Mouse (Mus musculus): ENCODE measurements around the gene Fuca1.
A peak's percentile ranks its signal among the peaks of the same experiment; 100 is the strongest.

The Fuca1 gene

DNA sequence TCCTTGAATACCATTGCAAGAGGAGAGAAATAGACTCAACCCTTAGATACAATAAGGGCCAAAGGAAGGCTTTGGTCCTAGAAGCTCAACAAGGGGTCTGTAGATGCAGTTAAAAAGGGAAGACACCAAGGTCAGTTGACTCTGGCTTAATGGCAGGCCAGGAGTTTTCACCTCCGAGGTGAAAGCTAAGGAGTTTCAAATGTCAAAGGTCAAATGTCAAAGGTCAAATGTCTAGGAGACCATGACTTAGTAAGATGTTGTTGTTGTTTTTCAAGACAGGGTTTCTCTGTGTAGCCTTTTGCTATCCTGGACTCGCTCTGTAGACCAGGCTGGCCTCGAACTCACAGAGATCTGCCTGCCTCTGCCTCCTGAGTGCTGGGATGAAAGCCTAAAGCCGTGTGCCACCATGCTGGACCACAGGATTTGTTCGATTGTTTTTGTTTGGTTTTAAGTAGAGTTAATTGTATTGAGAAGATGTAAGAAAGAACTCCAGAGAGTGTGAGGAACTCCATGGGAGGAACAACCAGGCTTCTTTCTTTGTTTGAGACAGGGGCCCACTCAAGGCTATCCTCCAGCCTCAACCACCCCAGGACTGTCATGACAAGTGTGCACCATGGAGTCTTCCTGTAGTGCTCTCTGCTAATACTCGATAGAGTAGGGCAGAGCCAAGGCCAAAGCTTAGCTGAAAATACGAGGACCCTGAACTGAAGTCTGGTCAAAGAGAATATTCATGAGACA is 31.2 kb upstream of the Fuca1 start:
- no peak for DNase-seq (ENCODE audit: low spot score in 2 of 2)

DNA sequence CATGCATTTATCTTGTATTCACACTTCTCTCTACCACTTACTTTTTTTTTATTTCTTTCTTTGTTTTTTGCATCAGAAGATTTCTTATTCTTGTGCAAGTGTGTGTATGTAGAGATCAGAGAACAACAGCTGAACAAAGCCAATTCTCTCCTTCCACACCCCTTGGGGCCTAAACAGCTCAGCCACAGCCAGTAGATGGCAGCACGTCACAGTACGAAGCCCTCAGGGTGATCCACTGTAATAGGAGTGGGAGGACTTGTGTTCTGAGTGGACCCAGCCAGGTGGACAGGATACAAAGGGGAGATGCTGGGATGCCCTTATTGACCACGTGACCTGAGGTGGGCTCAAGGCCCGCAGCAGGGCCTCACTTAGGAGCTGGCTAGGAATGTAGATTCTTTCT is 30.7 kb upstream of the Fuca1 start:
- DNase-seq (ENCODE audit: low spot score in 2 of 2) = peak; percentile 64 to 78

DNA sequence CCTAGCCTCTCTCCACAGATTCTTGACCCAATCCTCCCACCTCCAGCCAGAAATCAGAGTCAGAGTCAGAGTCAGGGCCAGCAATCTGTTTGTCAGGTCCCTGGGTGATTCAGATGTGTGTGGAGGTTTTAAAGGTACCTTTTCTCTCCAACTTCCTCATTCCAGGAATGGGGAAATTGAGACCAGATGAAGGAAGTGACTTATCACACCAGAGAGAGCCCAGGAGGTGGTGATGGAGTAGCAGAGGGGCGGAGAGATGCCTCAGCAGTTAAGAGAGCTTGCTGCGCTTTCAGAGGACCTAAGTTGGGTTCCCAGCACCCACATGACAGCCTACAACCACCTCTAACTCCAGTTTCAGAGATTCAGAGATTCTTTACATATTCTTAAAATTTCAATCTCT is 29.0 kb upstream of the Fuca1 start:
- no peak for DNase-seq (ENCODE audit: low spot score in 2 of 2)

DNA sequence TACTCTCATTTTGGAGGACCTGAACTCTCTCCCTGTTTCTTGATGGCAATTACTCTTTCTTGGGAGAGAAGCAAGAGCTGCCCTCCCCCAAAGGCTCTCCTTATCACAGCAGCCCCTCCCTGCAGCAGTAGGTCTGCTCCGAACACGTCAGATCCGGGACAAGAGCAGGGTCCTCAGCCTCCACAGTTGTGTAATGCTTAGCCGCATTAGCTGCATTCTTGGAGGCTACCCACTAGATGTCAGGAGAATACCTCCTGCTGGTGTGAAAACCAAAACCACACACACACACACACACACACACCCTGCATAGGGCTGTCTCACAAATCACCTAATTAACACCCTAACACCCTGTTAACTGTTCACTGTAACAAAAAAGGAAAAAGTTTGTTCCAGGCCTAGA is 27.7 kb upstream of the Fuca1 start:
- DNase-seq (ENCODE audit: low spot score in 2 of 2) = no peak

DNA sequence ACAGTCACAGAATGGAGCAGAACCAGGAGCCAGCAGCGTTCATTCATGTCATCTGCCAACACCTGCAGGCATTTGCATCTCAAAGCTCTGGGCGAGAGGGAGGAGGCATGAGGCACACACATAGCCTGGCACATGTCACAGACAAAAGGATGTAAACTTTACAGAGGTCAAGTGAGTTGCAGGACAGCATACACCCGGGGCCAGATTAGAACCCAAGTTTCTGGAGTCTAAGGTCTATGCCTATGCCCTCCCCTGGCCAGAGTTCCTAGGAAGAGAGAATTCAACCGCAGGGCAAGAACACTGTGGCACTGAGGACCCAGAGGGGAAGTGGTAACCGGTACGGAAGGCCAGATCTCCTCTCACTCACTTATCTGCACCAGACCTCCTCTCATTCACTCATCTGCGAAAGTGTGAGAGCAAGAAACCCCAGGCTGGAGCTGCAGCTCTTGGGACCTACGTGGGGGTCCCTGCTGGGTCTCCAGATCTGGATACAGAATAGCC is 25.4 kb upstream of the Fuca1 start, which contains the start of gene Cnr2:
Gene Cnr2 (plus strand): TSS at position 324 of the 501 bp plus-strand sequence.
- DNase-seq (ENCODE audit: low spot score in 2 of 2) = no peak

DNA sequence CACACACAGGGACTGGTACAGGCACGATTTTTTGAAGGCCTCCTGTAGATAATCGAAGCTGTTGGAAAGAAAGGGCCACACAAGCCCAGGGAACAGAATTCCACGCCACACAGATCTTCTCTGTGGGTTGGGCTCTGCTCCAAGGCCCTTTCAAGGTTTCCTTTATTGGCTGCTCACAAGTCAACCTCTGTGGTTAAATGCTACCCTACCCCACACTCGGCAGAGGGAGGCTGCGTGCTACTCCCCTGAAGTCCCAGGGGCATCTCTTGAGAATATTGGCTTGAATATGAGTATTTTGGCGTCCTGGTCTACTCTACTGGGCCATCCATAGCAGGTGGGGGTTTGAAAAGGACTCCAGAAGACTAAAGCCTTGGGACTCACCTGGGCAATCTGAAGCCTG is 24.4 kb upstream of the Fuca1 start:
- DNase-seq (ENCODE audit: low spot score in 2 of 2) = no peak

DNA sequence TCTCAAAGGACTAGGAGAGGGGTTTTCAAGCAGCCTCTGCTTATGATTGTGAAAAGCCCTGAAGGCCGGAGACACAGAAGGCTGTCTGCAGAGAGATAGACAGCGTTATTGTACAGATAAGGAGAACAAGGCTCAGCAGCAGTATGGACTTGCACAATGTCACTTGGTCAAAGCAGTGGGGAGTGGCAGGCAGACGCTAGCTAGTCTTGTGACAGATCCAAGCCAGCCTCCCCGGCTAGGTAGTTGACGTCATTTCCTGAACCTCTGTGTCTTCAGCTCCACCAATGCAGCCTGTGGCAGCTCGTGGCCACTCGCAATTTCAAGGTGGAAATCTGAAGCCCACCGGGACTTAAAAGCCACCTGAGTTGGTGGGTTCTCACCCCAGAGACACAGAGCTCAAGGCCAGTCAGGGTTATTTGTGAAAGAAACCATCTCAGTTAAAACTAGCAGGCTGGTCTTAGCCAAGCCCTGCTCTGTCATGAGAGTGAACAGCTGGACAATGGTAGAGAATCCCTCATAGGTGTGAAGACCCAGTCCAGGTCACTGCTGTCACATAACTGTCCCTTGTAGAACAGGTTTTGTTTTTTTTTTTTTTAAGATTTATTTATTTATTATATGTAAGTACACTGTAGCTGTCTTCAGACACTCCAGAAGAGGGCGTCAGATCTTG is 22.0 kb upstream of the Fuca1 start:
- peak in 1 of 2 experiments; percentile 39 for DNase-seq (ENCODE audit: low spot score in 2 of 2)

DNA sequence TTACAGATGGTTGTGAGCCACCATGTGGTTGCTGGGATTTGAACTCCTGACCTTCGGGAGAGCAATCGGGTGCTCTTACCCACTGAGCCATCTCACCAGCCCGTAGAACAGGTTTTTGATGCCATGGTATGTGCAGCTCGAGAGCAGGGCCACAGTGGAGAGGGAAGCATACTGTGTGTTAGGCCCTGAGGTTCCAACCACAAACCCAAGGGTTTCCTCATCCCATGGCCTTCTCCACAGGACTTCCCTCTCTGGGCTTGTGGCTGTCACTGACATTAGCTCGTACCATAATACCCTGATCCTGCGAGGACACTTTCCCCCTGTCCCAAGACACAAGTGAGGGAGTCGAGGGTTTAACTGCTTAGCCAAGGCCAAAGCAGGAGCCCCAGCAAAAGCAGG is 21.5 kb upstream of the Fuca1 start:
- no peak for DNase-seq (ENCODE audit: low spot score in 2 of 2)

DNA sequence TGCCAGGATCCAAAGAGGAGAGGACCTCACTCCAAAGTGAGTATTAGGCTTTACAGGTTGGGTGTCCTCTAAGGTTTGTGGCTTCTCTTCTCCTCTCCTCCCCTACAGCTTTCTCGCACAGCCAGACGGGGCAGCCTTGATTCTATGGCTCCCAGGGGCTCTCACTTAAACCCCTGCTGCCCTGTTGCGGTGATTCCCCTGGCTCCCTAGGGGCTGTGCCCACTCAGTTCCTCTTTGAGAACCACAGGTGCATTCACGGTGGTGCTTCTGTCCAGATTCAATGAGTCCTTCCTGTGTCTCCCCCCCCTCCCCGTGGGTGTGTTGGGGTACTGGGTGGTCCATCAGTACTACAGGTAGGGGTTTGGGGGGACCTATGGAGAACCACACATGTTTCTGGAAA is 20.5 kb upstream of the Fuca1 start:
- no peak for DNase-seq (ENCODE audit: low spot score in 2 of 2)

DNA sequence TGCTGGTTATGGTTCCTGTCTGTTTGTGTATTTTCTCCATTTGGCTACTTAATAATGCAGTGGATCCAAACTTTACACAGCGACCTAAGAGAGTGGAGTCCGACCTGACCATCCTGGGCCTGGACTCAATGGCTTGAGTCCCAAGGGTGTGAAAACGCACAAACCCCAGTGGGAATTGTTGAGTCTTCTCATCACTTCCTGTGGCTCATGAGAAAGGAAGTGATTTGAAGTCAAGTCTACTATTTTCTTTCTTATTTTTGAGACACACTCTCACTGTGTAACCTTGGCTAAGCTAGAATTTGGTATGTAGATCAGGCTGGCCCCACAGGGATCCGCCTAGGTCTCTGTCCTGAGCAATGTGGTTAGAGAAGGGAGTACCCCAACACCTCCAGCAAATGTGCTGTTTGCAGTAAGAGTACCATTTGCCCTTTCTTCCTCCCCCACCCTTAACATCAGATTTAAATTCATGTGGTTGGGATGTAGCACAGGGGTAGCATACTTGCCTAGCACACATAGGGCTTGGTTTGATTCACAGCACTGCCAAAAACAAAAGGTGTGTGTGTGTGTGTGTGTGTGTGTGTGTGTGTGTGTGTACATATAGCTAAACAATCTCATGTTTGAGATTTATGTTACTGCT is 17.8 kb upstream of the Fuca1 start:
- no peak for DNase-seq (ENCODE audit: low spot score in 2 of 2)

DNA sequence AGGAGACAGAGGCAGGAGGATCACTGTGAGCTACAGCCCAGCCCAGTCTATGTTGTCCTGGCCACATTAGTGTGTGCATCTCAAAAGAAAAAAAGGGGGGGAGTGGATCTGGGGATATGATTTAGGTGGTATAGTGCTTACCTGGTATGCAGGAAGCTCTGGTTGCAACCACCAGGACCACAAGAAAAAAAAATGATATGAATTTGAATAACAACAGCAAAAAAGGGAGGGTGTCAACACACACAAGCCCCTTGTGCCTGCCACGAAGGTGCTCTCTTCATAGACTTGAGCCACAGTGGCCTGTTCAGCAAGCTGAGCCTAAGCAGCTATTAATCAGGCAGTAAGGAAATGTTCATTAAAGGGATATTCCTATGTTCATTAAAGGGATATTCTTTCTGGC is 15.7 kb upstream of the Fuca1 start:
- no peak for DNase-seq (ENCODE audit: low spot score in 2 of 2)

DNA sequence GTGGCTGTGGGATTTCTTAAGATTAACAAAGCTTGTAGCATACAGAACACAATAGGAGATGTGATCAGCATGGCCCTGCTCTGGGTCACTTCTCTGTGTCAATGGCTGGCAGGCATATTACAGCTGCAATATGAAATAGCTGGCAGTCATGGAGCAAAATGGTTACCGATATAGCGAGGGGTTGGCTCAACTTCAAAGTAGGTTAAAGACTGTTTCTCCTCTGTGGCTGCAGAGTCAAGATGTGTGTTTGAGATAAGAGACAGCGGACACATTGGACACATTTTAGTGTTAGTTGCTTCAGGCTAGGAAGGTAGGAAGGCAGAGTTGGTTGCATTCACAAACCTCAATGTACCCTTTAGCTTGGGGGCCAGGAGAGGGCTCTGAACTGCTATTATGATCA is 13.9 kb upstream of the Fuca1 start:
- DNase-seq (ENCODE audit: low spot score in 2 of 2) = no peak

DNA sequence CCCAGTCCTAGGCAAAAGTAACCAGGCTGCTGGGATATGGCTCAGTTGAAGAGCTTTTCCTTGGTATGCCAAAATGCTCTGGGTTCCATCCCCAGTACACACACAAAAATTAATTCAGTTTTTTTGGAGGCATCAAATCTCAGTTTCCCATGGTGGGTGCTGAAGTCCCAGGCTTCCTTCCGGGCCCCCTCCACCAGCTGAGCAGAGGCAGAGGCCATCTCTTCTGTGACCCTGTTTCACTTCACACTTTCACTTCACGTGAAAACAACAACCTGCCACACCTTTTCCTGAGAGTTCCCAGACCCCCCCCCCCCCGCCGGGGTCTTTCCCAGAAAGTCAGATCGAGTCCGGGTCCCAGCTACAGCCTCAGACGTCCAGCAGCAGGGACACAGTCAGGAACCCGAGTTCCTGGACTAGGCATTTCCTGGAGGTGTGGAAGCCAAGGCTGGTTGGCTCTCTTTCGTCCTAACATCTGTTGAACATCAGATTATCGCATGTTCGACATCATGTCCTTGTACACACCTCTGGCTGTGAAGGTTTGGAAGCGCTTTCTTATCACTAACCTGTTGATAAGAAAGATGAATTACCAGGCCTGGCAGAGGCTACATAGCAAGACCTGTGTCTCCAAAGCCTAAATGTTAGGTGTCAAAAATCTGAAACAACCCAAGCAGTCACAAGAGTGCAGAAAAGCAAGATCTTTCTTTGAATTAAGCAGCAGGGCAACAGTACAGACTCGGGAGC is 11.0 kb upstream of the Fuca1 start:
- no peak for DNase-seq (ENCODE audit: low spot score in 2 of 2)

DNA sequence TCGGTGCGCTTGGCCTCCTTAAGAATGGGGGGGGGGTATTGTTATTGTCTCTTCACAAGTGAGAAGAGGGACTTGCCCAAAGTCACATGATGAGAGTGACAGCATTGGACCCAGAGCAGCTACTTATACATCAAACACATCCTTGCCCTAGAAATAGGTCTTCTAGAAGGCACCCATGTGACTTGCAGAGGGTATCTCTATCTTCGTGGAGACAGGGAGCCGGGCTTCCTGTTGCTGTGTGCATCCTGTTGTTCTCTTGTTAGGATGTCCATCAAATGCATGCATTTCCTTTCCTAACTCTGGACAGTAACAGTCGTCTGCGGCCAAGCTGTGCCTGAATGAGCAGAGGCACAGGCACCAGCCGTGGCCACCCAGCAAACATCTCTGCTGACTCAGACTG is 9.0 kb upstream of the Fuca1 start:
- DNase-seq (ENCODE audit: low spot score in 2 of 2) = no peak

DNA sequence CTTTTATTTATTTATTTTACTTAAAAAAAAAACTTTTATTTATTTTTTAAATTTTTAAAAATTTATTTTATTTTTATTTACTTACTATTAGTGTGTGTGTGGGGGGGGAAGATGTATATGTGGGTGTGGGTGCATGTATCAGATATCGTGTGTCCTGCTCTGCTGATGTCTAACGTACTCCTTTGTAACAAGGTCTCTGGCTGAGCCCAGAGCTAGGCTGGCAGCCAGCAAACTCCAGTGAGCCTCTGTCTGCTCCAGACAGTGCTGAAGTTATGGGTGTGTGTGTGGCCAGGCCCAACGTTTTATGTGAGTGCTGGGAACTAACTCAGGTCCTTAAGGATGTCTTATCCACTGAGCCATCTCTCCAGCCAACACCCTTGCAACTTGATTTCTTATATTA is 8.4 kb upstream of the Fuca1 start:
- no peak for DNase-seq (ENCODE audit: low spot score in 2 of 2)

DNA sequence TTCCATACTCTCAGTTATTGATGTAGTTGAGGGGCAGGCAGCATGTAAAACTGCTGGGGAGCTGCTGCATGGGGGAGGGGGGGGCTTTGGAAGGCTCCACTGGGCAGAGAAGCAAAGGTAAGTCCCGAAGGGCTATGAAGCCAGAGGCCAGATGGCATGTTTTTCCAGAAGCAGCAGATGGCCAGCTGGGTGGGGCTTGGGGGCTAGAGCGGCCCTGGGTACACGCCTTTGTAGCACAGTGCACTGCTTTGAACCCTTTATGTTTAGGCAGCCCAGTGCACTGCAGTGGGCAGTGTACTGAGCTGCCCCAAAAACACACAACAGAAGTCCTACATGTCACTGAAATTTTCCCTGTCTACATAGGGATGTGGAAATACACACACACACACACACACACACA is 7.7 kb upstream of the Fuca1 start:
- DNase-seq (ENCODE audit: low spot score in 2 of 2) = no peak

DNA sequence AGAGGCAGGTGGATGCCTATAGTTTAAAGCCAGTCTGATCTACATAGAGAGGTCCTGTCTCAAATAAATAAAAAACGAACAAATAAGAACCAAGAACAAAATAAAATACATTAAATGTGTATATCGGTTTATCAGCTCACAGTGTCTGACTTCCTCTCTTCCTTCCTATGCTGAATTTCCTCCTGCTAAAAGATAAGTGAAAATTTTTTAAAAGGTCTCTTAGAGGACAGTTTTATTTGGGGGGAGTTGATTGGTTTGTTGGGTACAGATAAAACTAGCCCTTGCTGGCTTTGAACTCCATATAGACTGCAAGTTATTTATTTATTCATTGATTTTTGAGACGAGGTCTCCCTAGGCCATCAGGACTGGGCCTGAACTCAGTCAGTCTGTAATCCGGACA is 7.1 kb upstream of the Fuca1 start:
- no peak for DNase-seq (ENCODE audit: low spot score in 2 of 2)

DNA sequence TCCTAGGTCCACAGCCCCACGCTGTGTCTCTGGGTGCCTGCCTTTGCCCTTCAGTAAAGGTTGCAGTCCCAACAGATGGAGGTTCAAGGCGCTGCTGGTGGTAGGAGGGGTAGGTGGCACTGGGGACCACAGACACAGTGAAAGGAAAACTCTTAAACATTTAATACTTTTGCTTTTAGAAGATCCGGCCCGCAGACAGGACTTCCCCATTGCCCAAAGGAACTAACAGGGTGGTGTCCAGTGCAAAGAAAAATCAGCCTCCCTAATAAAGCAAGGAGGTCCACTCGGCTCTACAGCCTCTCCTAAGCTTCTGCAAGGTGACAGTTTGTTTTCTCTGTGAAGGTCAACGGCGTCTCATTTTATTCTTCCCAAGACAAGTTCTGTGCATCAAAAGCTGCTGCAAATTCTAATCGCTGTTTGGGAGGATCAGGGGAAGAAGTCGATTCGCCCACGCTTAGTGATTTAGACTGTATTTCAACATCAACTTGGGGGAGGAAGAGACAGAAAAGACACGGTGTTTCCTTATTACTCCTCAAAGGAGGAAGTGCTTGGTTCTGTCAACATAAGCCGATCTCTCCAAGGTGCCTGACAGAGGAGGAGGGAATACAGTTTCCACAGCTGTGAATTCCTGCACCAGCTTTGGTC is 1.8 kb upstream of the Fuca1 start:
- DNase-seq (ENCODE audit: low spot score in 2 of 2) = no peak

DNA sequence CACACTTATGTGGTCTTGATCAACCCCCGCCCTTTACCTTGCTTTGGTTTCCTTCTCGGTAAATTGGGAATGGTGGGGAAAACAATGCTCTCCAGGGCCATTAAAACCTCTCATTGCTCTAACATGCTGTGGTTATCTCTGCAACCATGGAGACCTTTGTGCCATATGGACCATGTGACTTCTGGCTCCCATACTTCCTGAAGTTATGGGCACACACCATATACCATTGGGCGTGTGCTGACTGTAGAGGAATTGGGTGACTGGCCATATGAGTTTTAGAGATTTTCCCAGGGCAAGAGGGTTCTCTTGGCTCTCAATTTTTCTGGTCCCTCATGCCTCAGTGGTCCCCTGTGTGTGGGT is 1.3 kb upstream of the Fuca1 start:
- no peak for DNase-seq (ENCODE audit: low spot score in 2 of 2)

DNA sequence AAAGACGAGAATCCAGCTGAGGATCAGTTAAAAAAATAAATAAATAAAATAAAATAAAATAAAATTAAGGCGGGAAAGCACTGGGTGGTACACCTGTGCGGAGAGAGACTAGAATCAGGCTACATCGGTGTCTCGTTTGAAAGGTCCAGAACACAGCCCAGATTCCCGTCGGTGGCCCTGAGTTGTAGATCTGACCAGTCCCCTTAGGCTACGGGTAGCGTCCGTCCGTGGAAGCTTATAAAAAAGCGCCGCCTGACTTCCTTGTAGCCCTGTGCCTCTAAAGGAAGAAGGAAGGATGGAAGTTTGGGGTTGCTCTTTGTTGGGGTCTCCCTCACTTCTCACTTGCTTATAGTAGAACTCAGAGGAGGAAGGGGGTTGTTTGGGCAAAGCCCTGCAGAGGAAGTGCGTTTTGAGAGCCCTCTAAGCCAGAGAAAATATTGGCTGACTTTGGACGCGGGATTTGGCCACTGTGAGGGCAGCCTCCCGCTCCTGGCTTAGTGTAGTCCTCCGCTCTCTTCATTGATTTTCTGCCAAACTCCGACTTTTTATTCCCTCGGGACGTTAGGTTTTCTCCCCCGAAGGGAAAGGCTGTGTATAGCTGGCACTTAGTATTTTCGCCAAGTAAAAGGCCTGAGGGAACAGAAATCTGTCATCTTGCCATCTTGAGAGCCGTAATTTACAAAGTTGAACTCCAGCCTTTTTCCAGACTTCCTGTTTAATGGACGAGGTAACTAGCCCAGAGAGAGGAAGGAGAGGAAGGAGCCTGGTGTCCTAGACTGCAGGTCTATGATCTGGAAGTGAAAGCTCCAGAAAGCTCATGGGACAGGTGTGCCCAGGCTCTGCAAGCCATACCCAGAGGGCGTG is 954 bp downstream of the Fuca1 start:
- DNase-seq (ENCODE audit: low spot score in 2 of 2) = no peak

DNA sequence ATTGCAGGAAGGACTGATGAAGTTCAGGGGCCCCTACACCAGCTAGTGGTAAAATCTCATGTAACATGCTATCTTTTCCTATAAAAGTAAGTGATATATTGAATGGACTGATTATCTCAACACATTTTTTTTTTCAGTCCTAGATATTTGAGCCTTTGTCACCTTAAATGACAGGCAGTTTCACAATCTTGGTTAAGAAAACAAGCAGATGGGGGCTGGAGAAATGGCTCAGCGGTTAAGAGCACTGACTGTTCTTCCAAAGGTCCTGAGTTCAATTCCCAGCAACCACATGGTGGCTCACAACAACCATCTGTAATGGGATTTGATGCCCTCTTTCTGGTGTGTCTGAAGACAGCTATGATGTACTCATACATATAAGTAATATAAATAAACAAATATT is 1.7 kb downstream of the Fuca1 start:
- DNase-seq (ENCODE audit: low spot score in 2 of 2) = no peak
